Mouse (Mus musculus): ENCODE results near the gene Rgs9.

The Rgs9 gene

GRCm38 (mm10) chr11:109178788-109179518 lies 119.0 kb downstream of the Rgs9 start:
- no peak for DNase-seq (ENCODE audit: low read depth, low spot score)

- no peak for DNase-seq (ENCODE audit: low read depth, low spot score)
Measured at GRCm38 (mm10) chr11:109175376-109175969, 122.5 kb downstream of the Rgs9 start.
